Mouse (Mus musculus): Measurements from ENCODE around the gene Tmem86b. TPM values are rescaled to one million over a fixed set of nuclear protein-coding genes. Genes with fewer than 3 reads are reported as not detected.

Gene Tmem86b
- total RNA-seq, 2 experiments from 2014 or later = 10.0 to 16.8 TPM

DNA sequence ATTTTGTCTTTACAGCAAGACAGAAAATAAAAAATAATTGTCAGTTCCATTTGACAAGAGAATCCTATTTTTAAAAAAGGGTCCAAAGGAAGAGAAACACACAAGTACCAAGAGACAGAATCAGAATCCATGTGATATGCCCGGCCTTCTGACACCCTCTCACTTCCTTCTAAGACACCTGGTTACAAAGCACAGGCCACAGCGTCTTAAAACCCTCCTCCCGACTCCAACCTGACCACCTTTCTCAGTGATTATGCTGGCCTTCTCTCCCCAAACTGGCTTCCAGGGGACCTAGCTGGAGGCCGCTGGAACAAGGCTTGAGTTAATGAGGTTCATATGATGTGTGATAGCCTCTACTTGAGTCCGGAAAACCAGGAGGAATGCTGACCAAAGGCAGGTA, 22.1 kb upstream of the Tmem86b start:
- intact Hi-C loops (cut with DNase I) = no loop called here
- no peak for DNase-seq (ENCODE audit: low spot score in 2 of 2)

GRCm38 (mm10) chr7:4652726-4653125, 21.5 kb upstream of the Tmem86b start:
- intact Hi-C loops (cut with DNase I) = no loop called here
- DNase-seq (ENCODE audit: low spot score in 2 of 2) = no peak

DNA sequence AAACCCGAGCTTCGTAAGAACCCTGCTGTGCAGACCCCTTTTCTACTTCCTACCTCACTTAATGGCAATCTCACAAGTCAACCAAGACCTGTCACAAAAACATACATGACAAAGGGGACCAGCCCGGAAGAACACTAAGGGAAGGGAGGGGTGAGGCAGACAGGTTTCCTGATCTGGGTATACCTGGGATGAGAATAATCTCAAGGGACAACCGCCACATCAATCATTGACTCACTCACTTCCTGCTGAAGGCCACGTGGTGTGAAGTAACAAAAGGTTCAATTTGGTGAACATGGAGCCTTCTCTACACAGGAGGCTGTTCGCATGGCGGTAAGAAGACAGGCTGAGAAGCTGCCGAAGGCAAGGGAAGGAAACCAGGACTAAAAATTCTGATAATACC, 20.4 kb upstream of the Tmem86b start:
- intact Hi-C loops (cut with DNase I) = no loop called here
- no peak for DNase-seq (ENCODE audit: low spot score in 2 of 2)

DNA sequence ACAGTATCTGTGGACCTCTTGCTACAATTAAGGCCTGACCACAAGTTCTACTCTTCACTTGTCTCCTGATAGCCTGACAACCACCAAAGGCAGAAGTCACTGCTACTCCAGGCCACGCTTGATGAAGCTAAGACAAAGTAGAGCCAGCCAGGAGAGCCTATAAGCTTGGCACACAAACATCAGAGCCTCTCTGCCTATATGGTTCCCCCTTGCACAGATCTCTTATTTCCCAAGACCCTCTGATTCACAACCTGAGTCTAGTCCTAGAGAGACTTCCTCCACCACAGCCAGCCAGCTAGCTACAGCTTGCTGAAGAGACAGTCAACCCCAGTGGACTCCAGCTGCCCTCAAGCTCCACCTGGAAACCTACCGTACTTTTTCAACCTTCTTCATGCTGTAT, 16.8 kb upstream of the Tmem86b start:
- no peak for DNase-seq (ENCODE audit: low spot score in 2 of 2)
- intact Hi-C loops (cut with DNase I) = no loop called here

DNA sequence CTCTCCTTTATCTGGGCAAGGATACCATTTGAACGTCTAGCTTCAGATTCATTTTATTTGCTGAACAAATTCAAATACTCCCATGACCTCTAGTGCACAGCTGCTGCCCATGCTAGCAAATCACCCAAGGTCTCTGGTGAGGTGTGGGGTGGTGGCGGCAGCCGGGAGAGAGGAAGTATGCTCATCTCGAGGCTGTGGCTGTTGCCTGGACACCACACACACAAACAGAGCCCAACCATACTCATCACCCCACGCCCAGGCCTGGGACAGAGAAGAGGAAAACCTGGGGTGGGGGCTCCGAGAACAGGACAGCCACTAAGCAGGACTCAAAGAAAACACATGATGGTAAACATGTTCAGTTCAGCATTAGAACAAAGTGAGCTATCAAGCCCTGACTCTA, 16.1 kb upstream of the Tmem86b start:
- DNase-seq (ENCODE audit: low spot score in 2 of 2) = no peak
- intact Hi-C loops (cut with DNase I) = no loop called here

- no peak for DNase-seq (ENCODE audit: low spot score in 2 of 2)
- intact Hi-C loops (cut with DNase I) = no loop called here
Observed at GRCm38 (mm10) chr7:4646806-4647205, 15.6 kb upstream of the Tmem86b start.

- intact Hi-C loops (cut with DNase I) = no loop called here
- no peak for DNase-seq (ENCODE audit: low spot score in 2 of 2)
Observed at GRCm38 (mm10) chr7:4643225-4643624, 12.0 kb upstream of the Tmem86b start.

DNA sequence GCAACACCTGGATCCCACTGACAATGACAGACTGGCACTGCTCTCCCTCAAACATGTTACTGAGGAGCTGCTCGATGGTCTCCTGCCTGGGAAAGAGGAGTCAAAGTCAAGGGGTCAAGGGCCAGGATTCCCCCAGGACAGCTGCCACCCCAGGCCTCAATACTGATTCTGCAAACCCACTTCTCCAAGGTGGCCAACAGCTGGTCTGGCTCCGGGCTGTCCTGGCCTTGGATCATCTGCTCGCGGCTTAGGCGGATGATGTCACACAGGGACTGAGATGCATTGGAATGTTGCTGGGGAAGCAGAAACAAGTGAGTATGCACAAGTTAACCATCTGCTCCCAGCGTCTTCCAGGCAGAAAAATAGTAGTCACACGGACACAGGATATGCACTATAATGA, 10.7 kb upstream of the Tmem86b start:
- no peak for DNase-seq (ENCODE audit: low spot score in 2 of 2)
- intact Hi-C loops (cut with DNase I) = no loop called here

DNA sequence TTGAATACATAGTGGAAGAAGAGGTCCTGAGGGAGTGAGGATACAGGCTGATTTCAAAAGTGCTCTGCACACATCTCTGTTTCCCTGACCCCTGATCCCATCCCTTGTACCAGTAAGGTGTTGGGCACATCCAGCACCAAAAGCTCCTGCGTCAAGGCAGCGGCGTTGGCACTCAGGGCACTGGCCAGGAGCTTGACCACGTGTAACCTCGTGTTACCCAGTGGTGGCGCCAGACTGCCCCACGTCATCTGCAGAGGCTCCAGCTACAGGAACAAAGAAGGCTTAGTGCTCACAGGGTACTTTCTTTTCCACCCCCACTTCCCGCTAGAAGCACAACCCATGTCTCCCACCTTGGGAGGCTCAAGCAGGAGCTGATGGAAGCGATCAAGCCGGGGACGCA, 9.9 kb upstream of the Tmem86b start:
- intact Hi-C loops (cut with DNase I) = no loop called here
- no peak for DNase-seq (ENCODE audit: low spot score in 2 of 2)

DNA sequence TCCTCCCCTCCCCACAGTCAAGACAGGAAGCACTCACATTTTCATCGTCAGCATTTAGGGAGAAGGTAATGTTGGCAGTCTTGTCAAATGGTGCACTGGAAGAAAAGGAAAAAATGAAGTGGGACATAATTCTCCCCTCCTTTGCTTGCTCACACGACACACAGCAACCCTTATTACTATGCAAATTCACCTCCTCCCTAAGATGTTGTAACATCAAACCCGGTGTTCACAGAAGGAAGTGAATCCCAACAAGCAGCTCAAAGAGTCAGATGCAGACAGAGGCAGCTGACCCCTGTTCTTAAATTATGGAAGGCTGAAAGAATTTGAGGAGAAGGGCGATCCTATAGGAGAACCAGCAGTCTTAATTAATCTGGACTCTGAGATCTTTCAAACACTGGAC, 5.0 kb upstream of the Tmem86b start:
- no peak for DNase-seq (ENCODE audit: low spot score in 2 of 2)
- intact Hi-C loops (cut with DNase I) = no loop called here

DNA sequence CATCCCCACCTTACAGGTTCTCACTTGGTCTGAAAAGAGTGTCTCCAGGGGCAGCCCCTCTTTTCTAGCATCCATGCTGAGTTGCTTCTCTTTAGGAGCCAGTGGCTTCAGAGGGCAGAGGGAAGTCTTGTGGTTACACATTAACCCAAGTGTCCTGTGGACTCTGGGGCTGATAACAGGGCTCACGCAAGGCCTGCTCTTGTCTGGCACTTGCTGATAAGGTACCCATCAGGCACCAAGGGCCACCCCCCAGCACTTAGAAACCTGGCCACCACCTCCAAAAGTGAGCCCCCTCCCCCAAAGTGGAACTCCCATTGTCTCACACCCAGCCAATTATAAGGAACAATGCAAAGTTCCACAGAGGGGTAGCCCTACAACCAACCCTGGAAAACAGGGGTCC, 1.0 kb downstream of the Tmem86b start:
- no peak for DNase-seq (ENCODE audit: low spot score in 2 of 2)
- intact Hi-C loops (cut with DNase I) = no loop called here

DNA sequence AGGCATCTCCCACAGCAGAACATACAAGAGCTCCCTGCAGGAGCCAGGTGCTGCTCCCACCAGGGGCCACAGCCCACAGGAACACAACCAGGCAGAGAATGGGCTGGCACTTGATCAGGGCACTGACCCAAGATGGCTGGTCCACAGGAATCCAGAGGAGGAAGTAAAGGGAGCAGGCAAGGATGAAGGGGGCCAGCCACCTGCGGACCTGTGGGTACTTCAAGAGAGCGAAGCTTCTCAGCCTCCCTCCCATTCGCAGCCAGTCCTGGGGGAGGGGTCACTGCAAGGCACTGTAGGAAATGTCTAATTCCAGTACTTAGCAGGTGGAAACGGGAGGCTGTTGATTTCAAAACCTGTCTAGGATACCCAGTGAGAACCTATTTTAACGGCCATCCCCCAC, 1.6 kb downstream of the Tmem86b start:
- intact Hi-C loops (cut with DNase I) = loop anchor here (5.0 to 10.0 kb wide), 2 partner anchors 75 to 168 kb away; no protein-coding TSS in a partner anchor
- no peak for DNase-seq (ENCODE audit: low spot score in 2 of 2)

DNA sequence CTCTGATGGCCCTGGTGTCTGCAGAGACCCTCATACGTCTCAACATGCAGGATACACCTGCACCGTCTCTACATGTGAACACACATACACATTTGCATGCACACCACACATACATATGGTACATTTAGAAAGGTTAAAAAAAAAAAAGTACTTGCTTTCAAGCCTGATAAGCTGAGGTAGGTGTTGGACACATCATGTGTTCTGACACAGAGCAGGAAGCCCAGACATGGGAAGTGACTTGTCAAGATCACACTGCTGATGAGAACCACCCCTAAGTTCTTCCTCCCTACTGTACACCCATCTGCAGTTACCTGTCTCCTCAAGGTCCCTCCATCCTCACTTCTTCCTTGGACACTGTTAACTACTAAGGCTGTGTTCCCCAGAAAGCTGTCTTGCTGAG, 5.3 kb downstream of the Tmem86b start:
- intact Hi-C loops (cut with DNase I) = loop anchor here (5.0 to 10.0 kb wide), 2 partner anchors 71 to 171 kb away; no protein-coding TSS in a partner anchor
- no peak for DNase-seq (ENCODE audit: low spot score in 2 of 2)

DNA sequence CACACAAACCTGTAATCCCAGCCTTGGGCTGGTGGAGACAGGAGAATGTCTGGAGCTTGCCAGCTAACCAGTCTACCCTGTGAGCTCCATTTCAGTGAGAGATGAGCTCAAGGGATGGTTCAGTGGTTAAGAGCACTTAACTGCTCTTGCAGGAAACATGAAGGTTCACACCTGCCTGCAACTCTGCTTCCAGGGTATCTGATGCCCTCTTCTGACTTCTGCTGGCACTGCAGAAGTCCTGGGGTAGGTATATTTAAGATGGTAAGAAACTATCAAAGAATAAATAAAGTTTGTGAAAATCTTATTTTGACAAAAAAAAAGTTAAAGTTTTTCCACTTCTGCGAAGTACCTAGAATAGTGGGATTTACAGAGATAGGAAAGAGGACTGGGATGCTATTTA, 6.9 kb downstream of the Tmem86b start:
- DNase-seq (ENCODE audit: low spot score in 2 of 2) = no peak
- intact Hi-C loops (cut with DNase I) = loop anchor here (10.0 kb wide), 1 partner anchor 70 kb away; no protein-coding TSS in a partner anchor

GRCm38 (mm10) chr7:4623544-4624189, 7.6 kb downstream of the Tmem86b start:
- DNase-seq (ENCODE audit: low spot score in 2 of 2) = no peak
- intact Hi-C loops (cut with DNase I) = loop anchor here (10.0 kb wide), 1 partner anchor 69 kb away; no protein-coding TSS in a partner anchor

GRCm38 (mm10) chr7:4619979-4620378, 11.2 kb downstream of the Tmem86b start:
- intact Hi-C loops (cut with DNase I) = loop anchor here (5.0 to 10.0 kb wide), 2 partner anchors 48 to 65 kb away; no protein-coding TSS in a partner anchor
- DNase-seq (ENCODE audit: low spot score in 2 of 2) = no peak

DNA sequence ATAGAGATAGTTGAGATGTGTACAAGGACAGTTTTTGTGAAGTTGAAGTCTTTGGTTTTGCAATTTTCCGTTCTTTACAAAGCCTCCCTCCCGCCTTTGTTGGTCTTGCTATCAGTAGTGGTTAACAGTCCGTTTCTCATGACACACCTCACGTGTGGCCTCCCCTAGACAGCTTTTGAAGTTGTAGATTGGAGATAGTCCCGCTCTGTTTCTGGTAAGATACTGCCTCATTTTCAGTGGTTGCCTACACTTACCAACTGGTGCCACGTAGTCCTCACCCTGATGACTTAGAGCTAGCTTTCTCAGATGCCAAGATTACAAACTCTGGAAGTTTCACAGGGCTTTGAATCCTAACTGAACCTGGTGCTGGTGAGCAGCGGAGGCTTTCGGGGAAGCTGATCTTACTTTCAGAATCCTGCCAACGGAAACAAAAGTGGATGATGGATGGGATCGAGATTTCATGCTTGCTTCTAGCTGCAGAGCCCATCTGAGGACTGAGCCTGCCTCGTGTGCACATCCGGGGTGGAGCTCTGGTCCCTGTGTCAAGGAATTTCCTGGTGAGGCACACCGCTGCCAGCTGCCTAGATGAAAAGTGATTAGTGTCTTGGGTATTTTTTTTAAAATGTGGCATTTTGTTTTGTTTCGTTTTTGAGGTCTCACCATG, 17.4 kb downstream of the Tmem86b start:
- intact Hi-C loops (cut with DNase I) = no loop called here
- DNase-seq (ENCODE audit: low spot score in 2 of 2) = no peak

DNA sequence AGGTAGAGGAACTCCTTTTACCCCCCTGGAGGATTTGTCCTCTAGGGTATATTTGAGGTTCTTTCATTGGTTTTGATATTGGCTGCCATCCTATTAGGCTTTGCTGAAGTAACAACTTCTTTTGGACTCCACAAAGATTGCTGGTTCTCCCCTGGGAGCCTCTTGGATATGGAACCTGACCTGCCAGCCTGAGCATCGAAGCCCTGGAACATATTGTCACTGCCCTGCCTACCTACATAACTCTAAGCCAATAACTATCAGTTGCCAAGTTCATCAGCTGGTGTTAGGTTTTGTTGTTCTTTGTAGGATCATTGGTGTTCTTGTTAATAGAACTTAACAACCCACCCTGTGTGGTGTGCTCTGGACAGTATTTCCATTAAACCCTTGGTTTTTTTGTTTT, 18.3 kb downstream of the Tmem86b start:
- intact Hi-C loops (cut with DNase I) = no loop called here
- no peak for DNase-seq (ENCODE audit: low spot score in 2 of 2)

DNA sequence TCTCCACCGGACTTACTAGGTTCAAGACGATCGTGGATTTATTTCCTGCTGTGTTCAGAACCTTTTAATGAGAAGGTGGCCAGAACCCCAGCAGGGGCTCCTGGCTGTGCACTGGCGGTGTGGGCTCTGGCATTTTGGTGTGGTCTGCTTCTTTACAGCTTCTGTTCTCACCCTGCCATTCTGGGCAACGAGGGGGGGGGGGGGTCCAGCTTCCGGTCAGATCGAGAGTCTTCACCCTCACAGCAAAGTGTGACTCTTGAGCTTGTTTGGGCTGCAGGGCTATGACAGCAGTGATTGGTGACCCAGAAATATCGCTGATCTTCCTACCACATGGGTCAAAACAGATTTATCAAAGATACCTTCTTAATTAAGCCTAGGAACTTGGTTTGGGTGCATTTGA, 18.8 kb downstream of the Tmem86b start:
- DNase-seq (ENCODE audit: low spot score in 2 of 2) = no peak
- intact Hi-C loops (cut with DNase I) = no loop called here

DNA sequence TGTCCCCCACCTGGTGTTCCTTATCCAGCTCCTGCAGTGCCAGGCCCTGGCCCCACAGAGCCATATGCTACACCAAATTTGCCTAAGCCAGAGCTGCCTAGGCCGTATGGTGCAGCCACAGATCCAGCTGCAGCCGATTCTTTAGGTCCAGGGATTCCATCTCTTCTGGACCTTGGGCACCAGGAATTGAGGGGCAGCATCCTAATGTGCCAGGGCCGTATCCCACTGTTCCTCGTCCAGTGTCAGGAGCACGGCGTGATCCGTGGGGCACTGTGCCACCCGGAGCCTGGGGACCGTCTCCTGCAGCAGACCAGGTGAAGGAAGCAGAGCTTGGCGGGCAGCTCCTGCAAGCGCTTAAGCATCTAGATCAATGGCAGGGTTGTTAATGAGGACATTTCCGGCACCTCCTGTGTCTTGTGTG, 19.3 kb downstream of the Tmem86b start:
- DNase-seq (ENCODE audit: low spot score in 2 of 2) = no peak
- intact Hi-C loops (cut with DNase I) = no loop called here

- no peak for DNase-seq (ENCODE audit: low spot score in 2 of 2)
- intact Hi-C loops (cut with DNase I) = no loop called here
Observed at GRCm38 (mm10) chr7:4611511-4611910, 19.7 kb downstream of the Tmem86b start.

Data from left cerebral cortex, postnatal 36 days (tissue).